Mouse (Mus musculus): ENCODE measurements around the gene Mboat2.

Gene Mboat2

GRCm38 (mm10) chr12:24860436-24860835 is 29.8 kb downstream of the Mboat2 start:
- no peak for DNase-seq (ENCODE audit: low read depth, low spot score)

GRCm38 (mm10) chr12:24863762-24864161 is 33.1 kb downstream of the Mboat2 start:
- DNase-seq (ENCODE audit: low read depth, low spot score): no peak

GRCm38 (mm10) chr12:24866645-24867044 is 36.0 kb downstream of the Mboat2 start:
- DNase-seq (ENCODE audit: low read depth, low spot score): no peak

- DNase-seq (ENCODE audit: low read depth, low spot score): no peak
Observed at GRCm38 (mm10) chr12:24868694-24869093, 38.0 kb downstream of the Mboat2 start.

- peak; percentile 8 for DNase-seq (ENCODE audit: low read depth, low spot score)
Observed at GRCm38 (mm10) chr12:24869231-24869630, 38.6 kb downstream of the Mboat2 start.

GRCm38 (mm10) chr12:24870901-24871300 is 40.2 kb downstream of the Mboat2 start:
- no peak for DNase-seq (ENCODE audit: low read depth, low spot score)

GRCm38 (mm10) chr12:24872264-24872663 is 41.6 kb downstream of the Mboat2 start:
- no peak for DNase-seq (ENCODE audit: low read depth, low spot score)

- no peak for DNase-seq (ENCODE audit: low read depth, low spot score)
Observed at GRCm38 (mm10) chr12:24872689-24873088, 42.0 kb downstream of the Mboat2 start.

- DNase-seq (ENCODE audit: low read depth, low spot score): no peak
Observed at GRCm38 (mm10) chr12:24875908-24876307, 45.2 kb downstream of the Mboat2 start.

- DNase-seq (ENCODE audit: low read depth, low spot score): no peak
Observed at GRCm38 (mm10) chr12:24877231-24877630, 46.6 kb downstream of the Mboat2 start.

GRCm38 (mm10) chr12:24878090-24878489 is 47.4 kb downstream of the Mboat2 start:
- no peak for DNase-seq (ENCODE audit: low read depth, low spot score)

- no peak for DNase-seq (ENCODE audit: low read depth, low spot score)
Observed at GRCm38 (mm10) chr12:24878735-24879362, 48.2 kb downstream of the Mboat2 start.

GRCm38 (mm10) chr12:24879613-24880029 is 48.9 kb downstream of the Mboat2 start:
- DNase-seq (ENCODE audit: low read depth, low spot score): no peak

- no peak for DNase-seq (ENCODE audit: low read depth, low spot score)
Observed at GRCm38 (mm10) chr12:24883279-24883678, 52.6 kb downstream of the Mboat2 start.

- DNase-seq (ENCODE audit: low read depth, low spot score): no peak
Observed at GRCm38 (mm10) chr12:24886800-24887199, 56.1 kb downstream of the Mboat2 start.

- no peak for DNase-seq (ENCODE audit: low read depth, low spot score)
Observed at GRCm38 (mm10) chr12:24889371-24890051, 58.8 kb downstream of the Mboat2 start.

GRCm38 (mm10) chr12:24890158-24890557 is 59.5 kb downstream of the Mboat2 start:
- no peak for DNase-seq (ENCODE audit: low read depth, low spot score)

- DNase-seq (ENCODE audit: low read depth, low spot score): no peak
Observed at GRCm38 (mm10) chr12:24890684-24891459, 60.2 kb downstream of the Mboat2 start.

GRCm38 (mm10) chr12:24892536-24892935 is 61.9 kb downstream of the Mboat2 start:
- DNase-seq (ENCODE audit: low read depth, low spot score): no peak

- DNase-seq (ENCODE audit: low read depth, low spot score): no peak
Observed at GRCm38 (mm10) chr12:24893777-24894468, 63.2 kb downstream of the Mboat2 start.

- no peak for DNase-seq (ENCODE audit: low read depth, low spot score)
Observed at GRCm38 (mm10) chr12:24895352-24895751, 64.7 kb downstream of the Mboat2 start.

- DNase-seq (ENCODE audit: low read depth, low spot score): no peak
Observed at GRCm38 (mm10) chr12:24897354-24897753, 66.7 kb downstream of the Mboat2 start.
